In genomic region chr19:47473453-47473852, GRCm38 (mm10) we compare ENCODE assay signal across 20 mouse cellular contexts. TPM values are rescaled to one million over a fixed set of nuclear protein-coding genes. Genes with fewer than 3 reads are reported as not detected.
DNase-seq lines count a peak whose midpoint lies in the region; ATAC-seq lines count a peak whose summit lies in the region.
"Had no signal": no experiment of that assay in that cellular context is flagged by ENCODE, and none has a peak within 500 bp of the region (broad histone marks: within the 10 kb centered on the region; RNA-seq: fewer than 3 reads in every experiment).

No protein-coding gene starts in this region.

- no peak for DNase-seq in midbrain, embryonic 10.5 days (ENCODE audit: low spot score)
- no peak for DNase-seq in midbrain, embryonic 11.5 days (ENCODE audit: low spot score, missing footprints)
- no peak for DNase-seq in midbrain, embryonic 14.5 days
- DNase-seq in left cerebral cortex, adult 9 months (ENCODE audit: low spot score in 2 of 2) = no peak
- no peak for DNase-seq in urinary bladder, postnatal 10 days (ENCODE audit: low spot score)
- DNase-seq: cerebellum, adult 18-20 months; kidney, adult 9 months; kidney, postnatal 36 days; layer of hippocampus, postnatal 36 days; lung, postnatal 36 days; right cerebral cortex, postnatal 14 days had no signal

- H3K4me1 ChIP-seq in midbrain, embryonic 10.5 days = peaks cover 14% of the 10 kb centered on the region
- peaks cover 9% of the 10 kb centered on the region for H3K4me1 ChIP-seq in midbrain, embryonic 11.5 days (ENCODE audit: control insufficient read depth, insufficient read depth, low read length)
- peaks cover 18% of the 10 kb centered on the region for H3K4me1 ChIP-seq in forebrain, embryonic 12.5 days
- H3K4me1 ChIP-seq in forebrain, embryonic 16.5 days (replicated peaks; ENCODE audit: control insufficient read depth, insufficient read depth, low read length) = peaks cover 14% of the 10 kb centered on the region
- peaks cover 8% of the 10 kb centered on the region for H3K4me1 ChIP-seq in midbrain, embryonic 14.5 days (ENCODE audit: control insufficient read depth, insufficient read depth, low read length)
- H3K4me1 ChIP-seq in kidney, embryonic 16.5 days (ENCODE audit: insufficient read depth, low read length) = peaks cover 11% of the 10 kb centered on the region
- H3K4me1 ChIP-seq: megakaryocyte, embryonic 14.5 days had no signal

- H3K27ac ChIP-seq in midbrain, embryonic 10.5 days (replicated peaks) = peak overlapping the region; percentile 57; the same call in 1 of the 2 replicates
- H3K27ac ChIP-seq in midbrain, embryonic 11.5 days (ENCODE audit: low read depth, low read length) = no peak overlapping the region
- peak overlapping the region; percentile 71 for H3K27ac ChIP-seq in forebrain, embryonic 12.5 days
- H3K27ac ChIP-seq in forebrain, embryonic 16.5 days (ENCODE audit: low read length) = peak overlapping the region; percentile 55; the same call in 1 of the 2 replicates
- no peak overlapping the region for H3K27ac ChIP-seq in midbrain, embryonic 14.5 days (replicated peaks; ENCODE audit: low read depth, low read length)
- no peak overlapping the region for H3K27ac ChIP-seq in kidney, embryonic 16.5 days (ENCODE audit: low read length)
- H3K27ac ChIP-seq: heart, adult 2 months; limb, embryonic 15.5 days; liver, embryonic 14.5 days; lung, embryonic 15.5 days had no signal

- H3K4me2 ChIP-seq in midbrain, embryonic 11.5 days = no peak overlapping the region
- peak overlapping the region; percentile 19; the same call in 1 of the 2 replicates for H3K4me2 ChIP-seq in forebrain, embryonic 12.5 days
- H3K4me2 ChIP-seq in forebrain, embryonic 16.5 days (ENCODE audit: low read length) = peak overlapping the region; percentile 38; the same call in 1 of the 2 replicates
- H3K4me2 ChIP-seq in midbrain, embryonic 14.5 days (ENCODE audit: low read length) = no peak overlapping the region
- no peak overlapping the region for H3K4me2 ChIP-seq in kidney, embryonic 16.5 days (replicated peaks; ENCODE audit: low read depth, low read length)
- H3K4me2 ChIP-seq: limb, embryonic 15.5 days; lung, embryonic 15.5 days had no signal

- no peaks in the 10 kb centered on the region for H3K9me3 ChIP-seq in midbrain, embryonic 10.5 days (replicated peaks)
- H3K9me3 ChIP-seq in midbrain, embryonic 11.5 days (ENCODE audit: control insufficient read depth, low read length) = no peaks in the 10 kb centered on the region
- no peaks in the 10 kb centered on the region for H3K9me3 ChIP-seq in forebrain, embryonic 12.5 days
- no peaks in the 10 kb centered on the region for H3K9me3 ChIP-seq in forebrain, embryonic 16.5 days (ENCODE audit: control insufficient read depth, low read length)
- no peaks in the 10 kb centered on the region for H3K9me3 ChIP-seq in midbrain, embryonic 14.5 days (ENCODE audit: control insufficient read depth, low read length)
- H3K9me3 ChIP-seq in kidney, embryonic 16.5 days (ENCODE audit: low read length) = no peaks in the 10 kb centered on the region
- H3K9me3 ChIP-seq: limb, embryonic 15.5 days; lung, embryonic 15.5 days had no signal

- no peak for ATAC-seq in midbrain, embryonic 11.5 days (ENCODE audit: low FRiP score)
- ATAC-seq in forebrain, embryonic 12.5 days (ENCODE audit: low FRiP score) = no peak
- ATAC-seq in forebrain, embryonic 16.5 days = peak; percentile 54
- no peak for ATAC-seq in midbrain, embryonic 14.5 days (ENCODE audit: low FRiP score, low TSS enrichment)
- ATAC-seq in kidney, embryonic 16.5 days (ENCODE audit: low FRiP score, low TSS enrichment) = no peak
- ATAC-seq: activated CD4-positive, CD25-positive, alpha-beta regulatory T cell, adult 4 months had no signal

- H3K4me3 ChIP-seq in midbrain, embryonic 10.5 days = no peak overlapping the region
- H3K4me3 ChIP-seq in midbrain, embryonic 11.5 days (ENCODE audit: low read depth, low read length) = no peak overlapping the region
- H3K4me3 ChIP-seq in forebrain, embryonic 12.5 days (replicated peaks) = no peak overlapping the region
- no peak overlapping the region for H3K4me3 ChIP-seq in forebrain, embryonic 16.5 days (replicated peaks; ENCODE audit: low read length)
- no peak overlapping the region for H3K4me3 ChIP-seq in midbrain, embryonic 14.5 days (replicated peaks; ENCODE audit: low read depth, low read length)
- no peak overlapping the region for H3K4me3 ChIP-seq in kidney, embryonic 16.5 days (ENCODE audit: low read length)
- H3K4me3 ChIP-seq: heart, adult 2 months; limb, embryonic 15.5 days; lung, embryonic 15.5 days; megakaryocyte, embryonic 14.5 days had no signal

- WGBS in midbrain, embryonic 10.5 days = 94% methylated on average over 3 of the region's 3 CpGs
- 89% methylated on average over 3 of the region's 3 CpGs for WGBS in midbrain, embryonic 11.5 days
- WGBS in forebrain, embryonic 12.5 days = 47% methylated on average over 3 of the region's 3 CpGs
- WGBS in forebrain, embryonic 16.5 days = 27% methylated on average over 3 of the region's 3 CpGs
- WGBS in midbrain, embryonic 14.5 days = 54% methylated on average over 3 of the region's 3 CpGs
- WGBS in kidney, embryonic 16.5 days = 70% methylated on average over 3 of the region's 3 CpGs

- no peaks in the 10 kb centered on the region for H3K36me3 ChIP-seq in midbrain, embryonic 10.5 days
- no peaks in the 10 kb centered on the region for H3K36me3 ChIP-seq in midbrain, embryonic 11.5 days (ENCODE audit: control insufficient read depth, insufficient read depth, low read length)
- H3K36me3 ChIP-seq in forebrain, embryonic 12.5 days (replicated peaks) = no peaks in the 10 kb centered on the region
- H3K36me3 ChIP-seq in forebrain, embryonic 16.5 days (ENCODE audit: control insufficient read depth, insufficient read depth) = no peaks in the 10 kb centered on the region
- no peaks in the 10 kb centered on the region for H3K36me3 ChIP-seq in midbrain, embryonic 14.5 days (ENCODE audit: control insufficient read depth, insufficient read depth, low read length)
- H3K36me3 ChIP-seq in kidney, embryonic 16.5 days (ENCODE audit: insufficient read depth, low read length) = no peaks in the 10 kb centered on the region
- H3K36me3 ChIP-seq: limb, embryonic 15.5 days; lung, embryonic 15.5 days had no signal

- H3K9ac ChIP-seq in midbrain, embryonic 11.5 days (ENCODE audit: low read length) = no peak overlapping the region
- H3K9ac ChIP-seq in forebrain, embryonic 12.5 days = no peak overlapping the region
- 0 out of 2 replicates have a peak overlapping the region, but pooled peaks have one; percentile 5 for H3K9ac ChIP-seq in forebrain, embryonic 16.5 days (replicated peaks; ENCODE audit: low read depth, low read length)
- H3K9ac ChIP-seq in midbrain, embryonic 14.5 days (replicated peaks; ENCODE audit: low read length) = peak overlapping the region; percentile 1; the same call in 1 of the 2 replicates
- no peak overlapping the region for H3K9ac ChIP-seq in kidney, embryonic 16.5 days (replicated peaks; ENCODE audit: low read length)
- H3K9ac ChIP-seq: limb, embryonic 15.5 days; liver, embryonic 14.5 days; lung, embryonic 15.5 days had no signal

- H3K27me3 ChIP-seq in midbrain, embryonic 10.5 days (ENCODE audit: low read depth, poor library complexity, severe bottlenecking) = no peaks in the 10 kb centered on the region; the same call in 1 of the 2 replicates
- H3K27me3 ChIP-seq in midbrain, embryonic 11.5 days (ENCODE audit: control insufficient read depth, insufficient read depth, low read length) = no peaks in the 10 kb centered on the region
- no peaks in the 10 kb centered on the region for H3K27me3 ChIP-seq in forebrain, embryonic 12.5 days
- H3K27me3 ChIP-seq in forebrain, embryonic 16.5 days (replicated peaks; ENCODE audit: control insufficient read depth, insufficient read depth, low read length) = no peaks in the 10 kb centered on the region
- no peaks in the 10 kb centered on the region for H3K27me3 ChIP-seq in midbrain, embryonic 14.5 days (ENCODE audit: control insufficient read depth, insufficient read depth, low read length)
- no peaks in the 10 kb centered on the region for H3K27me3 ChIP-seq in kidney, embryonic 16.5 days (ENCODE audit: insufficient read depth, low read length)
- H3K27me3 ChIP-seq: limb, embryonic 15.5 days; lung, embryonic 15.5 days had no signal

RNA-seq across cellular contexts. Expression of gene Sh3pxd2a, which starts 9.3 kb away (rescaled TPM):
- 1.7 TPM in 2 replicates for polyA plus RNA-seq in midbrain, embryonic 10.5 days (2016; fragmentation: Nextera tagmentation; extraction: Ambion mirVana)
- 4.0 and 4.1 TPM in 2 replicates for polyA plus RNA-seq in midbrain, embryonic 11.5 days (2014; fragmentation: Nextera tagmentation; extraction: Ambion mirVana)
- 3.7 TPM in 2 replicates for polyA plus RNA-seq in forebrain, embryonic 12.5 days (2016; fragmentation: Nextera tagmentation; extraction: Ambion mirVana)
- polyA plus RNA-seq in forebrain, embryonic 16.5 days (2015; fragmentation: Nextera tagmentation; extraction: Ambion mirVana) = 2.1 and 2.2 TPM in 2 replicates
- polyA plus RNA-seq in midbrain, embryonic 14.5 days (2014; fragmentation: Nextera tagmentation; extraction: Ambion mirVana) = 2.0 and 2.4 TPM in 2 replicates
- 5.0 and 5.5 TPM in 2 replicates for polyA plus RNA-seq in kidney, embryonic 16.5 days (2015; fragmentation: Nextera tagmentation; extraction: Ambion mirVana)

Comparison
In these comparisons a context has a peak if more than half of its experiments do, and no peak if none do; other contexts are left out.
1. H3K27ac ChIP-seq: peak in midbrain, embryonic 10.5 days (single experiment), forebrain, embryonic 12.5 days (single experiment) and forebrain, embryonic 16.5 days (single experiment); none in midbrain, embryonic 11.5 days (single experiment), midbrain, embryonic 14.5 days (single experiment) and kidney, embryonic 16.5 days (single experiment).
2. H3K9ac ChIP-seq: peak in forebrain, embryonic 16.5 days (single experiment) and midbrain, embryonic 14.5 days (single experiment); none in midbrain, embryonic 11.5 days (single experiment), forebrain, embryonic 12.5 days (single experiment) and kidney, embryonic 16.5 days (single experiment).
3. H3K4me2 ChIP-seq: peak in forebrain, embryonic 12.5 days (single experiment) and forebrain, embryonic 16.5 days (single experiment); none in midbrain, embryonic 11.5 days (single experiment), midbrain, embryonic 14.5 days (single experiment) and kidney, embryonic 16.5 days (single experiment).